Mouse (Mus musculus) lung, embryonic 14.5 days (tissue): ENCODE data around the gene Elovl1. TPM values are rescaled to one million over a fixed set of nuclear protein-coding genes. Genes with fewer than 3 reads are reported as not detected.

ENCODE experiments used
- ATAC-seq: fragments of 200-750 bp; cut with Nextera tagmentation; 2 replicates; pipeline ENCODE4 v1.8.0; 2017; ENCODE audit warnings: mild to moderate bottlenecking, moderate TSS enrichment, moderate library complexity; ENCODE audit not compliant: insufficient read depth
- DNase-seq: peaks from one replicate; pipeline ENCODE4 v3.0.0-alpha.2; 2015
- H3K27ac ChIP-seq: fragments of 300-500 bp; sonication (generic); 2 replicates; pipeline ENCODE4 v1.5.1; 2014; ENCODE audit warnings: low read depth, mild to moderate bottlenecking, moderate library complexity
- H3K27me3 ChIP-seq: fragments of 300-500 bp; sonication (generic); 2 replicates; pipeline ENCODE4 v1.6.1; 2014; ENCODE audit warnings: low read length, control low read depth; ENCODE audit not compliant: insufficient read depth
- H3K36me3 ChIP-seq: fragments of 300-500 bp; sonication (generic); 2 replicates; pipeline ENCODE4 v1.6.1; 2014; ENCODE audit warnings: control low read depth; ENCODE audit not compliant: insufficient read depth
- H3K4me1 ChIP-seq: fragments of 300-500 bp; sonication (generic); 2 replicates; pipeline ENCODE4 v1.6.1; 2014; ENCODE audit warnings: antibody characterized with exemption, control low read depth; ENCODE audit not compliant: insufficient read depth
- H3K4me2 ChIP-seq: fragments of 300-500 bp; sonication (generic); 2 replicates; pipeline ENCODE4 v1.6.1; 2014; ENCODE audit warnings: mild to moderate bottlenecking
- H3K4me3 ChIP-seq: fragments of 300-500 bp; sonication (generic); 2 replicates; pipeline ENCODE4 v1.5.1; 2014; ENCODE audit warnings: low read depth, low read length
- H3K9ac ChIP-seq: fragments of 300-500 bp; sonication (generic); 2 replicates; pipeline ENCODE4 v1.6.1; 2014
- H3K9me3 ChIP-seq: fragments of 300-500 bp; sonication (generic); 2 replicates; pipeline ENCODE4 v1.6.1; 2016; ENCODE audit warnings: low read depth, low read length, control low read depth
- CTCF ChIP-seq: IDR thresholded peaks from 2 replicates; pipeline ENCODE4 v1.5.1; 2016; ENCODE audit warnings: antibody characterized with exemption, low read depth
- WGBS: fragments of 180-500 bp; shearing (Covaris S2); extraction: QIAGEN DNeasy Blood & Tissue Kit; methylation state at CpG from one replicate; pipeline ENCODE4 v1.1.7; 2014; 5-methylcytosine and 5-hydroxymethylcytosine counted together
- polyA plus RNA-seq: library from polyadenylated mRNA; unstranded; fragments of >200 nt; fragmentation: Nextera tagmentation; extraction: Ambion mirVana; gene quantifications from 2 replicates; pipeline ENCODE4 v1.2.1, GENCODE M21; 2014

Gene Elovl1
- polyA plus RNA-seq, 1 experiment from 2014 or later: 97.8 TPM

- ATAC-seq (peak; percentile 77), DNase-seq (peak; percentile 55)
- no peaks in the 10 kb centered on the region for H3K27me3 ChIP-seq
- 19% methylated on average over 18 of the region's 18 CpGs for WGBS
- peak overlapping the region; percentile 31 for H3K4me3 ChIP-seq
- peak overlapping the region; percentile 27; the same call in 1 of the 2 replicates for H3K9ac ChIP-seq
- H3K36me3 ChIP-seq: no peaks in the 10 kb centered on the region
- peak; percentile 46 for TF ChIP-seq CTCF
- no peak overlapping the region for H3K27ac ChIP-seq
- H3K4me2 ChIP-seq: peak overlapping the region; percentile 65
- no peaks in the 10 kb centered on the region for H3K4me1 ChIP-seq
- no peaks in the 10 kb centered on the region for H3K9me3 ChIP-seq
Observed at GRCm38 (mm10) chr4:118445781-118446414, 18.0 kb downstream of the Elovl1 start.

DNA sequence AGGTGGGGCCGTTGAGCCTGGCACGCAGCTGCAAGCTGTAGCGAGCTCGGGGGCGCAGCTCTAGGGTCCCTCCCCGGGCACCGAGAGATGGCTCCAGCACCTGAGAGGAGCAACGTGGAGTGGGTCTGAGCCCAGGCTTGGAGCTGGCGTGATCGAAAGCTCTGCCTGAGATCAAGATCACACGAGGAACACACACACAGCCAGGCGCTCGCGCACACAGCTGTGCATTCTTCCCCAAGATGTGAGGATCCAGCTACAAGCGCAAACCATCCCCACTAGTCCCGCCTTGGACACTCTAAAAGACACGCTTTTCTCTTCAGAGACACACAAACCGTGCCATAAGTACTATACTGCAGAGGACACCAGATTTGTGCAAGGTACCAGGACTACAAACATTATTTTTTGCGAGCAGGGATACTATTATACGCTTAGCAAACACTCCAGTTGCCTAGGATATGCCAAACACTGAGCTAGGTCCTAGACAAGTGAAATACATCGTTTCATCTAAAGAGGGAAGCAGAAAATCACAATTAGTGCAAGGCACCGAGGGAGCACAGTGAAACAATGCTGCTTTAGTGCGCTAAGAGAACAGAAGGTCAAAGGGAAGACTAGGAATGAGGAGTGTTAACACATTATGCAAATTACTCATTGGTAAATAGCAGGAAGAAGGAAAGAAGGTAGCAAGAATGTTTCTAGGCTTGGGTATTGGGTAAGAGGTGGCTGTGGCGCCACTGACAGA, 18.7 kb downstream of the Elovl1 start:
- Histone ChIP-seq H3K27ac (no peak overlapping the region), H3K4me2 (peak overlapping the region; percentile 65), H3K4me3 (peak overlapping the region; percentile 31), H3K9ac (peak overlapping the region; percentile 27; the same call in 1 of the 2 replicates), H3K9me3 (no peaks in the 10 kb centered on the region), H3K36me3 (no peaks in the 10 kb centered on the region), H3K4me1 (no peaks in the 10 kb centered on the region), H3K27me3 (no peaks in the 10 kb centered on the region)
- DNase-seq: no peak
- peak; percentile 28; the same call in 1 of the 2 replicates for ATAC-seq
- WGBS: 26% methylated on average over 24 of the region's 24 CpGs
- no peak for TF ChIP-seq CTCF

- Histone ChIP-seq H3K27me3 (no peaks in the 10 kb centered on the region), H3K9me3 (no peaks in the 10 kb centered on the region), H3K36me3 (no peaks in the 10 kb centered on the region), H3K4me3 (no peak within 1 kb of the TSS), H3K27ac (no peak within 1 kb of the TSS), H3K9ac (no peak within 1 kb of the TSS), H3K4me1 (no peaks in the 10 kb centered on the region), H3K4me2 (no peak within 1 kb of the TSS)
- no peak for DNase-seq
- ATAC-seq: no peak
- WGBS: 48% methylated on average over 9 of the region's 9 CpGs
- no peak for TF ChIP-seq CTCF
Observed at GRCm38 (mm10) chr4:118457345-118457975, 29.6 kb downstream of the Elovl1 start, which contains the start of gene Mpl. Mpl (minus strand) TSS chr4:118457513.

- no peak for DNase-seq
- H3K4me3 ChIP-seq: no peak overlapping the region
- no peaks in the 10 kb centered on the region for H3K4me1 ChIP-seq
- ATAC-seq: no peak
- no peak overlapping the region for H3K27ac ChIP-seq
- no peaks in the 10 kb centered on the region for H3K36me3 ChIP-seq
- no peak overlapping the region for H3K4me2 ChIP-seq
- H3K9me3 ChIP-seq: no peaks in the 10 kb centered on the region
- H3K27me3 ChIP-seq: no peaks in the 10 kb centered on the region
- 90% methylated on average over 3 of the region's 3 CpGs for WGBS
- TF ChIP-seq CTCF: no peak
- no peak overlapping the region for H3K9ac ChIP-seq
Observed at GRCm38 (mm10) chr4:118464956-118465355, 37.1 kb downstream of the Elovl1 start.

DNA sequence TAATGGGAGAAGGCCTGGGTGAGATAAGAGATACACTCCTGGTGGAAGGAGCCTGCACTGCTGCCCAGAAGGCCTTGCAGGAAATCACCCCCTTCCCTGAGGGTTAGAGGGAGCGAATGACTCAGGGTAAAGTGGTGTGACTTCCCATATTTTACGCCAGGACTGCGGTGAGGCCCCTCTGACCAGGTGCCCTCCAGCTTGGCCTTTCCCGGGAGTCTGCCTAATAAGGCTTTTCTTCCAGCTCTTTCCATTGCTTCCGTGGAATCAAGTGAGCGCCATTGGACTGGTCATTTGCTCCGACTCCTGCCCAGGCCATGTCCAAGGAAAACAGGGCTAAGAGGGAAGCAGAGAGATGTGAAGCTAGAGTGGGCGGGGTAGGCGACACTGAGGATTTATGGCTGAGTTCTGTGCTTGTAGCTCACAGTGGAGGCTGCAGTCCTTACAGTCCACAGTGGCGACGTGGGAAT, 37.8 kb downstream of the Elovl1 start:
- no peak overlapping the region for H3K27ac ChIP-seq

DNA sequence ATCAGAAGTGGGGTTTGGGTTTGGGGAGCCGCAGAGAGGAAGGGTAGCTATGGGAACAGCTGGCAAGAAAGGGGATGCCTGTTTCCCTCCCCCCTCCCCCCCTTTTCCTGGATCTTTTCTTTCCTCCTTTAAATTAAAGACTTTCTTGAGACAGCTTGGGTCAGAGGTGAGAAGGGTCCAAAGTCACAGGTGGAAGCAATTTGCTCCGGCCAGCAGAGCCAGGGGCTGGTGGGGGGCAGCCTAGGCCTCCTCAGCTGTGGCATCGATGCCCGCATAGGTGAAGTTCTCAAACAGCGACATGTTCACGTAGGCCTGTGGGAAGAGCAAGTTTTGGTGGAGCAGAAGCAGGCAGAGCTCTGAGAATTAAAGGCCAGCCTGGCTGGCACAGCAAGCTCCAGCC, 43.4 kb downstream of the Elovl1 start:
- DNase-seq: no peak
- no peak for ATAC-seq
- H3K4me3 ChIP-seq: no peak overlapping the region
- 67% methylated on average over 6 of the region's 6 CpGs for WGBS
- H3K4me2 ChIP-seq: no peak overlapping the region
- no peak overlapping the region for H3K27ac ChIP-seq
- no peaks in the 10 kb centered on the region for H3K4me1 ChIP-seq
- no peak for TF ChIP-seq CTCF
- no peaks in the 10 kb centered on the region for H3K9me3 ChIP-seq
- H3K27me3 ChIP-seq: no peaks in the 10 kb centered on the region
- H3K9ac ChIP-seq: no peak overlapping the region
- no peaks in the 10 kb centered on the region for H3K36me3 ChIP-seq

More for the DNA sequence above, 37.8 kb downstream of the Elovl1 start:
- H3K4me1 ChIP-seq: no peaks in the 10 kb centered on the region
- DNase-seq (no peak), ATAC-seq (peak; percentile 56; the same call in 1 of the 2 replicates)
- H3K27me3 ChIP-seq: no peaks in the 10 kb centered on the region
- H3K4me3 ChIP-seq: no peak overlapping the region
- WGBS: 33% methylated on average over 11 of the region's 11 CpGs
- H3K9ac ChIP-seq: no peak overlapping the region
- no peak overlapping the region for H3K4me2 ChIP-seq
- no peaks in the 10 kb centered on the region for H3K9me3 ChIP-seq
- 0 out of 2 replicates have a peak, but pooled peaks have one; percentile 7 for TF ChIP-seq CTCF
- H3K36me3 ChIP-seq: no peaks in the 10 kb centered on the region

DNA sequence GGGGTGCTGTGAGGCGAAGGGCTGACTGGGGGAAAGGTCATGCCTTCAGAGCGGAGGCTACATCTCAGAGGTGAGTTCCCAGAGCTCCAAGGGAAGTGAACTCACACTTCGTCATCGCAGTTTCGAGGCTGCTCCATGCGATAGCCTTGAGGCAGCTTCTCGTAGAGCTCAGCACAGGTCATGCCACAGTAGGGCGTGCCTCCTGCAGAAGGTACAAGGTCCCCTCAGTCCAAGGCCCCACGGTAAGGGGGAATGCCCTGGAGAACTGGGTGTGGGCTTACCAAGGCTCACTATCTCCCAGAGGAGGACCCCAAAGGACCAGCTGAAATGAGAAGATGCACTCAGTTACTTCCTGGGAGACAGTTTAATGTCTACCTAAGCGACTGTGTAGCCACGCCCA, 44.8 kb downstream of the Elovl1 start:
- Histone ChIP-seq H3K4me3 (no peak overlapping the region), H3K36me3 (no peaks in the 10 kb centered on the region), H3K4me1 (no peaks in the 10 kb centered on the region), H3K27ac (no peak overlapping the region), H3K9ac (no peak overlapping the region), H3K4me2 (no peak overlapping the region), H3K9me3 (no peaks in the 10 kb centered on the region), H3K27me3 (no peaks in the 10 kb centered on the region)
- ATAC-seq (no peak), DNase-seq (no peak)
- WGBS: 86% methylated on average over 11 of the region's 11 CpGs
- TF ChIP-seq CTCF: no peak
